Comparison of ENCODE assay signal across 23 mouse cellular contexts in genomic region chr8:126774816-126775215, GRCm38 (mm10).
DNase-seq lines count a peak whose midpoint lies in the region; ATAC-seq and TF ChIP-seq lines count a peak whose summit lies in the region.
"Had no signal": no experiment of that assay in that cellular context is flagged by ENCODE, and none has a peak within 500 bp of the region (broad histone marks: within the 10 kb centered on the region; RNA-seq: fewer than 3 reads in every experiment).

No protein-coding gene starts in this region.

- H3K9ac ChIP-seq in liver, embryonic 13.5 days, result no peak overlapping the region
- no peak overlapping the region for H3K9ac ChIP-seq in liver, embryonic 11.5 days (ENCODE audit: low read depth, low read length)
- H3K9ac ChIP-seq in liver, postnatal 0 days (replicated peaks), result no peak overlapping the region
- H3K9ac ChIP-seq: embryonic facial prominence, embryonic 12.5 days; heart, embryonic 15.5 days; liver, embryonic 15.5 days; midbrain, embryonic 15.5 days; neural tube, embryonic 15.5 days; stomach, embryonic 15.5 days had no signal

- no peak overlapping the region for H3K4me2 ChIP-seq in liver, embryonic 13.5 days
- H3K4me2 ChIP-seq in liver, embryonic 11.5 days, result no peak overlapping the region
- no peak overlapping the region for H3K4me2 ChIP-seq in liver, postnatal 0 days (ENCODE audit: low read depth, low read length)
- H3K4me2 ChIP-seq: embryonic facial prominence, embryonic 12.5 days; heart, embryonic 15.5 days; liver, embryonic 15.5 days; midbrain, embryonic 15.5 days; neural tube, embryonic 15.5 days; stomach, embryonic 15.5 days had no signal

- WGBS in liver, embryonic 13.5 days (ENCODE audit: insufficient replicate concordance), result 56% methylated on average over 7 of the region's 7 CpGs
- WGBS in liver, embryonic 11.5 days, result 75% methylated on average over 7 of the region's 7 CpGs
- 51% methylated on average over 7 of the region's 7 CpGs for WGBS in liver, postnatal 0 days (ENCODE audit: insufficient replicate concordance)

- TF ChIP-seq EP300 in liver, postnatal 0 days (IDR thresholded peaks at IDR 0.05; ENCODE audit: low read depth), result peak; percentile 85

- peaks cover 70% of the 10 kb centered on the region for H3K4me1 ChIP-seq in liver, embryonic 13.5 days (replicated peaks)
- peaks cover 25% of the 10 kb centered on the region for H3K4me1 ChIP-seq in liver, embryonic 11.5 days (replicated peaks; ENCODE audit: control insufficient read depth, insufficient read depth, low read length)
- H3K4me1 ChIP-seq in liver, postnatal 0 days (ENCODE audit: insufficient read depth), result peaks cover 41% of the 10 kb centered on the region
- H3K4me1 ChIP-seq: embryonic facial prominence, embryonic 12.5 days; heart, embryonic 15.5 days; midbrain, embryonic 15.5 days; neural tube, embryonic 15.5 days; stomach, embryonic 15.5 days had no signal

- peak overlapping the region; percentile 62; the same call in 1 of the 2 replicates for H3K27ac ChIP-seq in liver, embryonic 13.5 days
- no peak overlapping the region for H3K27ac ChIP-seq in liver, embryonic 11.5 days (ENCODE audit: low read depth, low read length)
- peak overlapping the region; percentile 84 for H3K27ac ChIP-seq in liver, postnatal 0 days (ENCODE audit: low read depth)
- H3K27ac ChIP-seq: embryonic facial prominence, embryonic 12.5 days; heart, embryonic 15.5 days; liver, embryonic 15.5 days; midbrain, embryonic 15.5 days; neural tube, embryonic 15.5 days; stomach, embryonic 15.5 days had no signal

- no peaks in the 10 kb centered on the region for H3K27me3 ChIP-seq in liver, embryonic 13.5 days
- no peaks in the 10 kb centered on the region for H3K27me3 ChIP-seq in liver, embryonic 11.5 days (replicated peaks; ENCODE audit: control insufficient read depth, insufficient read depth, low read length)
- no peaks in the 10 kb centered on the region for H3K27me3 ChIP-seq in liver, postnatal 0 days (ENCODE audit: insufficient read depth, low read length)
- H3K27me3 ChIP-seq: embryonic facial prominence, embryonic 12.5 days; heart, embryonic 15.5 days; liver, embryonic 15.5 days; megakaryocyte, embryonic 14.5 days; midbrain, embryonic 15.5 days; neural tube, embryonic 15.5 days; Patski; stomach, embryonic 15.5 days had no signal

- peak; percentile 34 for DNase-seq in adrenal gland, postnatal 14 days
- no peak for DNase-seq in adrenal gland, postnatal 36 days
- DNase-seq in liver, embryonic 13.5 days, result no peak
- no peak for DNase-seq in liver, embryonic 11.5 days (ENCODE audit: low spot score)
- peak; percentile 90 for DNase-seq in kidney, adult 9 months
- peak; percentile 50 for DNase-seq in liver, postnatal 0 days
- DNase-seq in left cerebral cortex, adult 18-20 months (ENCODE audit: low spot score in 2 of 2), result no peak
- DNase-seq: cerebellum, adult 9-10 months; gastrocnemius, postnatal 25 days; right cerebral cortex, postnatal 25 days; thymus, adult 18-20 months had no signal

- ATAC-seq in liver, embryonic 13.5 days (ENCODE audit: low read depth), result no peak
- ATAC-seq in liver, embryonic 11.5 days (replicated peaks; ENCODE audit: low FRiP score), result no peak
- peak; percentile 75 for ATAC-seq in liver, postnatal 0 days
- ATAC-seq in erythroblast, adult 5-6 weeks (replicated peaks; ENCODE audit: low FRiP score, poor library complexity, severe bottlenecking), result no peak
- ATAC-seq: CD4-positive, CD25-positive, alpha-beta regulatory T cell, adult 4 months; forebrain, embryonic 14.5 days; hindbrain, embryonic 16.5 days; midbrain, embryonic 15.5 days; Patski had no signal

- no peak overlapping the region for H3K4me3 ChIP-seq in liver, embryonic 13.5 days (replicated peaks)
- no peak overlapping the region for H3K4me3 ChIP-seq in liver, embryonic 11.5 days (ENCODE audit: low read depth, low read length)
- no peak overlapping the region for H3K4me3 ChIP-seq in liver, postnatal 0 days (ENCODE audit: low read depth, low read length)
- H3K4me3 ChIP-seq: embryonic facial prominence, embryonic 12.5 days; heart, embryonic 15.5 days; liver, embryonic 15.5 days; megakaryocyte, embryonic 14.5 days; midbrain, embryonic 15.5 days; neural tube, embryonic 15.5 days; stomach, embryonic 15.5 days had no signal

- no peak for TF ChIP-seq CTCF in liver, postnatal 0 days (IDR thresholded peaks at IDR 0.05; ENCODE audit: low read depth)

- H3K9me3 ChIP-seq in liver, embryonic 13.5 days (replicated peaks), result no peaks in the 10 kb centered on the region
- no peaks in the 10 kb centered on the region for H3K9me3 ChIP-seq in liver, embryonic 11.5 days (ENCODE audit: control insufficient read depth, low read length)
- no peaks in the 10 kb centered on the region for H3K9me3 ChIP-seq in liver, postnatal 0 days (ENCODE audit: low read length)
- H3K9me3 ChIP-seq: embryonic facial prominence, embryonic 12.5 days; heart, embryonic 15.5 days; liver, embryonic 15.5 days; megakaryocyte, embryonic 14.5 days; midbrain, embryonic 15.5 days; neural tube, embryonic 15.5 days; stomach, embryonic 15.5 days had no signal

- no peaks in the 10 kb centered on the region for H3K36me3 ChIP-seq in liver, embryonic 13.5 days
- H3K36me3 ChIP-seq in liver, embryonic 11.5 days (ENCODE audit: control insufficient read depth, insufficient read depth, low read length), result no peaks in the 10 kb centered on the region
- H3K36me3 ChIP-seq in liver, postnatal 0 days (replicated peaks; ENCODE audit: insufficient read depth, low read length), result no peaks in the 10 kb centered on the region
- H3K36me3 ChIP-seq: embryonic facial prominence, embryonic 12.5 days; heart, embryonic 15.5 days; liver, embryonic 15.5 days; midbrain, embryonic 15.5 days; neural tube, embryonic 15.5 days; stomach, embryonic 15.5 days had no signal

Comparison
In these comparisons a context has a peak if more than half of its experiments do, and no peak if none do; other contexts are left out.
1. DNase-seq: peak in adrenal gland, postnatal 14 days (single experiment), kidney, adult 9 months (single experiment) and liver, postnatal 0 days (single experiment); none in adrenal gland, postnatal 36 days (0 of 2), liver, embryonic 13.5 days (single experiment), liver, embryonic 11.5 days (single experiment) and left cerebral cortex, adult 18-20 months (0 of 2).